Mouse (Mus musculus) right cerebral cortex, postnatal 4 days (tissue): ENCODE data around the gene Gtf2f1.
A peak's percentile ranks its signal among the peaks of the same experiment; 100 is the strongest.

Source experiments
- DNase-seq: peaks from one replicate; pipeline ENCODE4 v3.0.0-alpha.2; 2022

The Gtf2f1 gene

DNA sequence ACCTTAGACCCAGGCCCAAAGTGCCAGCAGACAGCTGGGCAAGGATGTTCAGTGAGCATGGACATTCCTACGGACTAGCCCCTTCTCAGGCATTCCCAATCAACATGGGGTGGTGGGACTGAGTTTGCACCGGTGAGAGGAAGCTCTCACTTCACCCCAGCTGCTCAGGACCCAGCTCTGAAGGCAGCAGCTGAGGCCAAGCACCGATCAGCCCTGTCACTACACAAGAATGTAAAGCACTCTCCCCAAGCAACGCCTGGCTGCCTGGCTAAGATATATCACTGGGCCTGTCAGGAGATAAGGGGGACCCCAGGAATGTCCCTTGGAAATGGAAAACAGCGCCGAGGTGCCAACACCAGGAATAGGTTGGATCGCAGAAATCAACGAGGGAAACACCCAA, 9.9 kb downstream of the Gtf2f1 start:
- DNase-seq: no peak

DNA sequence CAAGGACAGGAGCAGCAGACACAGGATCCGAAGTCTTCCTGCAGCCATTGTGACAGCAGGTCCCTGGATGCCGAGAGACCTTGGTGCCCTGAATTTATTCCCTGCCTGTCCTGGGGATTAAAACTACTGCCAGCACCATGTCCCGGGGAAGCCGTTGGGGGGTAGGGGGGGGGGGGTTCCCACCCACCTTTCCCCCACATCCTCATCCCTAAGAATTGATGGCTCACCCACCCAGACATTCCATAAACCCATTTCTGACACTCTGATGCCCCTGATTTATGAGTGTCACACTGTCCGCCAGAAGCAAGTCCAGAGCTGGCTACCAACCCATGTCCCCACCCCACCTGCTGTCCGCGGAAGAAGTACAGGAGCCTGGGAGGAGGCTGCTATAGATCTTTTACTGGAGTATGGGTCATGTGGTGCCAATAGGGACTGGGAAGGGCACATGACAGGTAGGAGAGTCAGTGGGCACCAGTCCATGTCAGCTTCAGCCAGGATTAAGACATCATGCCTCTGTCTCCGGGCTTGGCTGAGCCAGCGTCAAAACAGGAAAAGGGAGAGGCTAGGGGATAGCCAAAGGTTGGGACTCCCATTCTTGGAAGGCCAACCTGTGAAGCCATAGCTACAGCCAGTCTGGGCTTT, 11.0 kb downstream of the Gtf2f1 start, which contains the start of gene Pspn:
Pspn (minus strand) TSS at position 51 of the 642 bp plus-strand sequence.
- DNase-seq: no peak

DNA sequence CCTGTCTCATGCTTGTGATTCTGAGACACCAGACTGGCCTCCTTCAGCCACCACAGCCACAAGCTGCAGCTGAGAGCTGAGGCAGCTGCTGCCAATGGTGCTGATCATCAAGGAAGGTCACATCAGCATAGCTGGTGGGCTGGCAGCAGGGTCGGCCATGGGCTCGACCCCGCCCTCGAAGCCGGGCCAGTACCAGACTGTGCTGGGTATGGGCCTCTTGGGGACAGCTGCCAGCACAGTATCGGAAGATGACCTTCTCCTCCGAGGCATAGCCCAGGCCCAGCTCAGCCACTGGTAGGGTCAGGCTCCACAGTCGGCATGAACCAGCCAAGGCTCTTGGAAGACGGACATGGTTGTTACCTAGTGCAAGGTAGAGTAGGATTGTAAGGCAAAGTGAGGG, 11.7 kb downstream of the Gtf2f1 start:
- DNase-seq: no peak

DNA sequence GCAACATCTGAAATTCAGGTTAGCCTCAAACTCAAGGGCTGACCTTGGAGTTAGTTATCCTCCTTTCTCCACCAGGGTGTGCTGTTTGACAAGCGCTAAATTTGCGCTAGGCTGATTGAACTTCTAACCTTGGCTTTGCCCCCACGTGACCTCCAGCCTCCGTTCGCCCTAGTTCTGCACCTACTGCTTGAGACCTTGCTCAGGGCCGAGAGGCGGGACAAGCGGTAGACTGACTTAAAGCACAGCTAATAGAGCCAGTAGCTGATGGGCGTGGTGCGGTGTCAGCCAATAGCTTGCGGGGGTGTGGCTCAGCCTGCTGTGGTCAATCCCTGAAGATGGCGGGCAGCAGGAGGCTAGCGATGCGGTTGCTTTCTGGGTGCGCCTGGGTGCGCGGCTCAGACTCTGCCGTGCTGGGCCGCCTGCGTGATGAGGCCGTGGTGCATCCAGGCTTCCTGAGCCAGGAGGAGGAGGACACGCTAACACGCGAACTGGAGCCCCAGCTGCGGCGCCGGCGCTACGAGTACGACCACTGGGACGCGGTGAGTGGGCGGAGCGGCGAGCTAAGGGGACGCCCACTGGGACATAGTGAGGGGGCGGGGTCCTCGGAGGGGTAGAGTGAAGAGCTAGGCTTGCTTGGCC, 13.9 kb downstream of the Gtf2f1 start, which contains the start of gene Alkbh7:
Alkbh7 (plus strand) TSS at position 311 of the 639 bp plus-strand sequence.
- DNase-seq: peak; percentile 82

DNA sequence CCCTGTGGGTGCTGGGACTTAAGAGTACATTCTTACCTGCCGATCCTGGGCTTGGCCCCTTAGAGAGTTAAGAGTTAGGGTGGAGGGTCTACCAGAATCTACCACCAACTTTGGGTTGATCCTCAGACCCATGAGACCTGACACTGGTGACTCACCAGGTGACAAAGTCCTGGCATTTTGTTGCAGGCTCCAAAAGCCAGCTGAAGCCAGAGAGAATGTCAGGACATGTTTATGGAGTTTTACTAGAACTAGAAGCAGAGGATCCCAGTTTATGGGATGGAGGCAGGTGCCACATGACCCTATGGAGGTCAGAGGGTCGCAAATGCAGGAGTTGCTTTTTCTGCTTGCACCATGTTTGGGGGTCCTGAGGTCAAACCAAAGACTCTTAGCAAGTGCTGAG, 14.6 kb downstream of the Gtf2f1 start:
- DNase-seq: no peak

DNA sequence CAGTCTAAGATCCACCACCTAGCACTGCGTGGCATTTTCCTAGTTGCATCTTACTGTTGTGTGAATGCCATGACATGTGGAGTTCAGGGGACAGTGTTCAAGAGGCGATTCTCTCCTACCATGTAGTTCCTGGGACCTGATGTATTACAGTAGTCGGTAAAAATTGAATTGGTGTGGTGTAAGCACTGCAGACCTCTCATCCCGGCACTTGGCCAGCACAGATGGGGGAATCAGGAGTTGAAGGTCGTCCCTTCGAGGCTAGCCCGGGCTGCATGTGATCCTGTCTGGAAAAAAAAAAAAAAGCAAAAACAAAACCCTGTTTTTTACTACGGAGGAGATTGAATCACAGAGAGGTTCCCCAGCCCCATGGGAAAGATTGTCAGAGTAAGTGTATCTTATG, 16.0 kb downstream of the Gtf2f1 start:
- DNase-seq: no peak

DNA sequence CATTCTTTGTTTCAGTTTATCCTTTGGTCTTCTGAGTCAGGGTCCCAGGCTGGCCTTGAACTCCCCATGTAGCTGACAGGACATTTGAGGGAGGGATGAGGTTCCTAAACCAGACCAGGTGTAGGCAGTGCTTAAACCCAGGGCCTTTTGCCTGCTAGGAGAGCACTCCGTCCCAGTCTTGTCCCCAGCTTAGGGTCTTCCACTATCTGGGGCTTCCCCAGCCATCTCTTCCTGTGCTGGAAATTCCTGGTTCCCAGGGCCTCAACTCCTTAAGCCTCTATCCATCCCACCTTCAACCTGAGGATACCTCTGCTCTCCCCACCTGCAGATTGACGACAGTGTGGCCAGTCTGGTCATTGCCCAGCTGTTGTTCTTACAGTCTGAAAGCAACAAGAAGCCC, 20.1 kb downstream of the Gtf2f1 start:
- no peak for DNase-seq

DNA sequence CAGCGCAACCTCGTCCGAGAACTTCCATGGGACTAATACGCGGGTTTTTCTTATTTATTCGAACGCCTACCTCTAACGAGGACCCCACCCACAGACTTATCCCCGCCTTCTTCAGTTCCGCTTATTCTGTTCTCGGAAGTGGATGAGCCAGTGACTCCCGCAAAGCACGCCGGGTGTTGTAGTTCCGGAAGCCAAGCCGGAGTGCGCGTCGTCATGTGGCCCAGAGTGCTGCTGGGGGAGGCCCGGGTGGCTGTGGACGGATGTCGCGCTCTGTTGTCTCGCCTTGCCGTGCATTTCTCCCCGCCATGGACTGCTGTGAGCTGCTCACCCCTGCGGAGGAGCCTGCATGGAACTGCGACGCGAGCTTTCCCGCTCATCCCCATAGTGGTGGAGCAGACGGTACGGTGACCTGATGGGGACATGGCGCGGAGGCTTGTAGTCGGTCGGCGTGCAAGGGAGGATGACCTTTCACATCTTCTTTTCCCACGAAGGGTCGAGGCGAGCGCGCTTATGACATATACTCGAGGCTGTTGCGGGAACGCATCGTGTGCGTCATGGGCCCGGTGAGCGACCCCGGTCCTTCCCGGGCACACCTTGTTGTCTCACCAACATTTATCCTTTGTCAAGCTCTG, 20.9 kb downstream of the Gtf2f1 start, which contains the start of gene Clpp:
Clpp (plus strand) TSS at position 191 of the 632 bp plus-strand sequence.
- DNase-seq: peak; percentile 86

DNA sequence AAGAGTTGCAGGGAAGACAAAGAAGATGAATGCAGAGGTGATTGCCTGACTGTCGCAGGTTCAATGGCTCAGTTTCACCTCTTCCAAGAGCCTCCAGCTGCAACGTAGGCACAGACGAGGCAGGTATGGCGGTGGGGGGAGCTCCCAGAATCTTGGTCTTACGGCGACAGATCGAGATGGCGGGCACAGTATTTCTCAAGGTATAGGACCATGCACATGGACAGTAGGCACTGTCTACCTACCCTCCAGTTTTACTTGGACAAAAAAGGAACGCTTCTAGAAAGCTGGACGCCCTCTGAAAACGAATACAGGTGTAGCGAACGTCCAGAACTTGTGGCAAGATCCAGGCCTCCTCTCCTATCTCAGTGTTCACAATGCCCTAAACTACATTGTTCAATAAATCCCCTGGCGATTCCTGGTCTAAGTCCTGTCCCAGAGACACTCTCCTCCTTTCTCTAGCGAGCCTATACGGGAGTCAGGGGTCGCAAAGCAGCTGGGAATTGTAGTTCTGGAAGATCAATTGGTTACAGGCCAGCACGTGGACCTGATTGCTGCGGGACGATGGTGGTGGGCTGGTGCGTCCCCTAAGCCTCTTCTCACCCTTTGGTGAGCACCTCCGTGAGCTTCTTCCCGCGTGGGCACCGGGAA, 21.5 kb downstream of the Gtf2f1 start:
- DNase-seq: peak; percentile 70

DNA sequence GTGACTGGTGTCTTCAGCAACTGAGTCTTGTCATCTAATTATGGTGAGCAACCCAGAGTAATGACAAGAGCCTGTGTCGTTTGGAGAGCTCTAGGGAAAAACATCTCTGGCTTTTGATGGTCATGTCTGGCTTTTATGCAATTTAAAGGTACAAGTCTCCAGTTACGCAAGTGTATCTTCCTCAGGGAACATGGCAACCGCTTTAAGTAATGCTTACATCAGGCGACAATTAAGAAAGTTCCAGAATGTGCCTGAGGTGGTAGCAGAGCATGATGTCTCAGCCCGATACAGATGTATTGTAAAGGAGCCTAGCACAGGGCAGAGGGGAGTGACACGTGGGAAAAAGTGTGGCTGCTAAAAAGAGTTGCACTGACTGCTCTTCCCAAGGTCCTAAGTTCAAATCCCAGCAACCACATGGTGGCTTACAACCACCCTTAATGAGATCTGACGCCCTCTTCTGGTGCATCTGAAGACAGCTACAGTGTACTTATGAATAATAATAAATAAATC, 22.1 kb downstream of the Gtf2f1 start:
- DNase-seq: no peak

DNA sequence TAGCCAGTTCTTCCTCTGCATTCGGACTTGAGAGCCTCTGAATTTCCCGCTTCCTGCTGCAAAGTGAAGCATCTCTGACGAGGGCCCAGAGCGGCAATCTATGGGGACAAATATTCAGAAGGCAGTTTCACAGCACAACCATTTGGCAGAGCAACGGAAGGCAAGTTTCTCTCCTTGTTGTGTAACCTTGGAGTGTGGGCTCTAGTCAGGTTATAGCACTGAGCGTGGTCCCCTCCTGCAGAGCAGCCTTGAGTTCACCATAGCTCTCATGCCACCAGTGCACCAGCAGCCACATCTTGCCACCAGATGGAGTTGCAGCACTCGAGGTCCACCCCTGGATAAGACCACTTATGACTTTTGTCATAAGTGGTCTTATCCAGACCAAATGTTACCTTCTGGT, 22.6 kb downstream of the Gtf2f1 start:
- DNase-seq: no peak

DNA sequence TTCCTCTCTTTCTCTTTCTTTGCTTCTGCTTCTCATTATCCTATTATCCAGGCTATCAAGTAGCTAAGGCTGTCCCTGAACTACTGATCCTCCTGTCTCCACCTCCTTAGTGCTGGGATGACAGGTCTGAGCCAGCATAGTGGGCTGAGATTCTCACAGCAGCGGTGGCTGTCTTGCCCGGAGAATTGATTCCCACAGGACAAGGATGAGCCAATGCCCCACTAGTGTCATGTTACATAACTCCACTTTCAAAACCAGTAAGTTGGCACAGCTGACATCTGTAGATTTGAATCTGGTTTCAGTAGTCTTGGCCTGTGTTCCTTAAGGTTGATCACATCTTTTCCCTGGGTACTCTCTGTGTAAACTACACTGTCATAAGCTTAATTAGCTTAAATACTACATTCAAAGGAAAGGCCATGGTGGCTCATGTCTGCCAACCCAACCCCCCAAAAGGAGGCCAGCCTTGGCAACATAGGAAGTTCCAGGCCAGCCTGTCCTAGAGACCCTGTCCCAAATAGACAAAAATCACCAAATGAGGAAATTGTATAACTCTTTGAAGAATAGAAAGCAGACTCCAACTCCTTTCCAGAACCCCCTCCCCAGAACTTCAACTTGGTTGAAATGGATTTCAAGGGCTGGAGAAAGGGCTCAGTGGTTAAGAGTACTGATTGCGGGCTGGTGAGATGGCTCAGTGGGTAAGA, 24.8 kb downstream of the Gtf2f1 start:
- DNase-seq: no peak

DNA sequence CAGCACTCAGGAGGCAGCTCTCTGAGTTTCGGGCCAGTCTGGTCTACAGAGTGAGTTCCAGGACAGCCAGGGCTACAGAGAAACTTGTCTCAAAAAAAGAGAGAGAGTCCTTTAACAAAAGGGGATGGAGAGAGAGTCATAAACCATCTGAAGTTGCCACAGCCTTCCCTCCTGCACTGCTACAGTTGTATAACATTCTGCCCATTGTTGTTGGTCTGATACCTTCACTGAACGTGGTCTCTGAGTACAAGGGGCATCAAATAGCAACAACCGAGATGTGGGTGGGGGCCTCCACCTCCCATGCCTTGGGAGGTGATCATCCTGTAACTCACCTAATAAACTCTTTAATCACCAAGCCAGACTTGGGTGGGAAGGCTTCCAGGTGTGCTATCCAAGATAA, 25.4 kb downstream of the Gtf2f1 start:
- no peak for DNase-seq

DNA sequence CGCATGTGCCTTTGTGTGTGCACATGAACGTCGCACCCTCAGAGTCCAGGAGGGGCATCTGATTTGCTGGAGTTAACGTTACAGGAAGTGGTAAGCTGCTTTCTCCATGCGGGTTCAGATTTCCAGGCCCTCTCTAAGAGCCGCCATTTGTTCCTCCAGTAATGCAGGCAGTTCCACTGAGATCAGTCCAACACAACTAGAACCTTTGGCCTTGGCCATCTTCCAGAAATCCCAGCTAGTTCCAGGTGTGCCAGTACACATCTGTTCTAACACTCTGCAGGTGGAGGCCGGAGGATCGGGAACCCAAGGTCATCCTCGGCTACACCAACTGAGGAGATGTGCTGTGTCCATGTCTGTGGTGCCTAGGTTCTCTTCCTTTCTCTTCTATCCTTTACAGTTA, 26.2 kb downstream of the Gtf2f1 start:
- no peak for DNase-seq

DNA sequence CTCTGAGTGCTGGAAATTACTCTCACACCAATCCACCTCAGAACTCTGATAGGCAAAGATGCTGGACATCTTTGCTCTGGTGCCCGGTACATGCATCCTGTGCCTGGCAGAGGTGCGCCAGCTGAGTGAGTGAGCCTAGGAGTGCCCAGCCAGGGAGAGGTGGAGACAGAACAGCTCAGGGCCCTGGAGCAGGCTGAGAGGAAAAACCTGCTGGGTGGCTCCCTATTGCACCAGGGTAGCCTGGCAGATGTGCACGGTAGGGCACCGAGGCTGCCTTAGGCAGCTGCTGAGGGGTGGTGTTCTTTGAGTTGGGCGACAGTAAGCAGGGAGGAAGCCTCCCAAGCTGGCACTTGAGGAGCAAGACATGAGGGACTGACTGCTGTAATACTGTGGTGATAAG, 29.1 kb downstream of the Gtf2f1 start, which contains the start of gene Acer1:
Acer1 (minus strand) TSS at position 114 of the 400 bp plus-strand sequence.
- DNase-seq: no peak

DNA sequence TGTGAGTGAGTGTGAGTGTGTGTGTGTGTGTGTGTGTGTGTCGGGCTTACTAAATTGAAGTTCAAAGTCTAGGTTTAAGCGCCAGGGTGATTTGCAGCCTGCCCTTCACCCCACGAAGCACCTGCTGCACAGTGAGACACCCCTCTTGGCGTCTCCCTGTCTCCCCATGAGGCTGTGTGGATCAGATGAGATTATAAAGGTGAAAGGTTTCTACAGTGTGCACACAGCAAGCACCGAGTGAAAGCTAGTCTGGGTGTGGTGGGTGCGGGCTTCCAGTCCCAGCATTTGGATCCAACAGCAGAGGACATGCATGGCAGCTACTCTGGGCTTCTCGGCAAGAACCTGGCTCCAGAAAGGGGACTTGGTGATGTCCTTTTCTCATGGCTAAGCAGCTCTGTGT, 30.0 kb downstream of the Gtf2f1 start:
- no peak for DNase-seq

DNA sequence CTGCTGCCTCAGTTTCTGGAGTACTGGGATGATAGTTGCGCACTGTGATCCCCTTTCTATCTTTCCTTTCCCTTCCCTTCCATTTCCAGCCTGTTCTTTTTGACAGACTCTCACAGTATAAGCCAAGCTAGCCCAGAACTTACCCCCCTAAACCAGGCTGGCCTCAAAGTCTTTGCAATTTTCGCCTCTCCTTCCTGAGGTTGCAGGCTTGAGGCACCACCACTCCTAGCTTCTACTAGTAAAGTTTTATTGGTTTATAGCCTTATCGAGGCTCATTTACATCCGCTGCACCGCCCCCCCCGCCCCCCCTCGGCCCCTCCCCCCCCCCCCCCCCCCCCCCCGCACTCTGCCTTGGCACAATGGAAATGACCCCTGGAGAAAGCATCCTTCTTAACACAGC, 31.6 kb downstream of the Gtf2f1 start:
- DNase-seq: no peak

DNA sequence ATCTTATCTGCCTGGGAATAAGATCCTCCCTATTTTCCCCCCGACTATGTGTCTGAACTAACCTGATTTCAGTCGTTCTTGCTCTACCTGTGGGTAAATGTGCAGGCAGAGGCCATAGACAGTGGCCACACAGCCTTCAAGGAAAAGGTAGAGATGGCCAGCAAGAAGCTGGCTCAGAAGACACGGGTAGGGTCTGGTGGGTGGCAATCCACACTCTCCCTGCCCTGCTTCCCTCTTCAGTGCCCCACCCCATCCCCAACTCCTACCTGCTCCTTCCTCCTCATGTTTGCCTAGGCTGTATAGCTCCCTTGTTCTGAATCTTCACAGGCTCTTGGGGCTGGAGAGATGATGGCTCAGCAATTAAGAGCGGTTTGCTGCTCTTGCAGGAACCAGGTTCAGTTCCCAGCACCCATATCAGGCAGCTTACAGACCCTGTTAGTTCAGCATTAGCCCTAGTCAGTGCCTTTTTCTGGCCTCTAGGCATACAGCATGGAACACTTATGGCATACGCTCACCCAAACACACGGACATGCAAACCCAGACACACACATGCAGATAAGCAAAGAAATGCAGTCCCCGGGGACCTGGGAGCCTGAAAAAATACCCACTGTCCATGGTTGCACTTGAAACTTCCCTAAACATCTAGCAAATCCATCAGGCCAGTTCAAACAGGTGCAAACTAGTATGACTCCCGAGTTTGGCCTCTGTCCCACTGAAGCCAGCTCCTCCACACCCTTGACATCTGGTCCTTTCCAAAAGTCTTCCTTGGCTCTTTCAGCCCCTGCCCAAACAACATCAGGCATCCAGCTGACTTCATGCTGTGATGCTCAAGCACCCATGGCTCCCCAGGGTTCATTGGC, 34.3 kb downstream of the Gtf2f1 start:
- no peak for DNase-seq

DNA sequence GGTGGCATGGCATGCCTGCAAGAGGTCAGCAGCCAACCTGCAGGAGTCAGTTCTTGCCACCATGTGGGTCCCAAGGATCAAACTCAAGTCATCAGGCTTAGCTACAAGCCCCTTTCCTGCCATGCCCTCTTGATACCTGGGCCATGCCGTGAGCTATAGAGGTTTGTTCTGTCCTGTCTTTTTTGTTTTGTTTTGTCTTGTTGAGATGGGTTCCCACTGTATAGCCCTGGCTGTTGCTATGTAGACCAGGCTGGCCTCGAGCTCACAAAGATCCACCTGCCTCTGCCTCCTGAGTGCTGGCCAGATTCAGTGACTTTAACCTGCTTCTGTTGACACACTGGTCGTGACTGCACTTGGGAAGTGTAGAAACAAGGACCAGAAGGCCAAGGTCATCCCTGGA, 35.7 kb downstream of the Gtf2f1 start:
- no peak for DNase-seq

DNA sequence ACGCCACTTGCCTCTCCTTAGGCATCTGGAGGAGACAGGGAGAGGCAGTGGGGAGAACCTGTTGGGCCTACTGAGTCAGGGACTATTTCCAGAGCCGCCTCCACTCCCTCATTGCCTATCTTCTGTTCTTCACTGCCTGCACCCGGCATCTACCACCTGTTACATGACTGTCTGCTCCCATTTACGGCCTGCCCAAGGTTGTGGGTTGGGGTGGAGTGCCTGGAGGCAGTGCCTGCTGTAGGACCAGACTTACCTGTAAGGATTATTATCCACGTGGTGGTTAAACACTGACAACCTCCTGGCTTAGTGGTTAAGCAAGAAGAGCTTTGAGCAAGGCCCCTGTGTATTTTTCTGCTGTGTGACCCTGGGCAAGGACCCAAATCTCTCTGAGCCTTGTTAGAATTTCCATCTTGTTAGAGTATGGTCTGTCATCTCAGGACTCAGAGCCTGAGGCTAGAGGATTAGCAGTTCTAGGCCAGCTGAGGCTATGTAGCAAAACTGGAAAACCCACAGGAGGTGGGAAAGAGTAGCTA, 36.3 kb downstream of the Gtf2f1 start:
- no peak for DNase-seq

DNA sequence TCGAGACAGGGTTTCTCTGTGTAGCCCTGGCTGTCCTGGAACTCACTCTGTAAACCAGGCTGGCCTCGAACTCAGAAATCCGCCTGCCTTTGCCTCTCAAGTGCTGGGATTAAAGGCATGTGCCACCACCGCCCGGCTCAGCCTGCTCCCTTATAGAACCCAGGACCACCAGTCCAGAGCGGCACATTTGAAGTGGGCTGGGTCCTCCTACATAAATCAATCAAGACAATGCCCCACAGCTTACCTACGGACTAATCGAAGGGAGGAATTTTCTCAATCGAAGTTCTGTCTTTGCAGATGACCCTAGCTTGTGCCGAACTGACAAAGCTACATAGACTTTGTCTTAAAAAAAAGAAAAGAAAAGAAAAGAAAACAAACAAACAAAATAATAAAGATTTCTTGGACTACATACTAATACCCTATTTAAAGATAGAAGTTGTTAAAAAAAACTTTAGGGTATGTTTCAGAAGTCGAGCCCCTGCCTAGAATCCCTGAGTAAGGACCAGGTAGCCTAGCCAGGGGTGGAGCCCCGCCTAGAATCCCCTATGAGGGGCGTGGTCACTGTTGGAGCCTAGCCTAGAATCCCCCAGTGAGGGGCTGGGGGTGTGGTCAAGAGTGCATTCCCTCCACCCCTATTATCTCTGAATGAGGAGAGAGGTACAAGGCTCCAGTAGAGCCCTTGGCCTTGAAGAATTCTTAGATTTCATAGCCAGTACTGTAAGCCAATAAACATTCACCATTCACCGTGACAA, 37.0 kb downstream of the Gtf2f1 start:
- no peak for DNase-seq
